Mouse (Mus musculus) layer of hippocampus, postnatal 10 days (tissue): ENCODE data around the gene Cdca5. TPM values are rescaled to one million over a fixed set of nuclear protein-coding genes. Genes with fewer than 3 reads are reported as not detected.
"Not testable (repeated sequence)": the region's sequence is repeated elsewhere in the genome, so short reads cannot be mapped to it uniquely, and the experiment has no call there.

Experiments used
- DNase-seq, 2 experiments: peaks; one replicate each; pipeline ENCODE4 v3.0.0; 2021; ENCODE audit warnings: low spot score in 2 of 2
- total RNA-seq, 2 experiments: library from RNA; stranded (reverse); gene quantifications; 2 replicates each; pipeline ENCODE4 v1.2.3; 2021

Cdca5 gene
- total RNA-seq, 2 experiments from 2014 or later, result 1.1 to 1.3 TPM

- DNase-seq, result no peak
These were observed 17.5 kb downstream of the Cdca5 start for GRCm38 (mm10) chr19:6102169-6102853.

GRCm38 (mm10) chr19:6104476-6104875, 19.7 kb downstream of the Cdca5 start:
- DNase-seq, result no peak

- no peak for DNase-seq
These were observed 20.8 kb downstream of the Cdca5 start, which contains the start of gene Naaladl1 for GRCm38 (mm10) chr19:6105586-6105985. Gene Naaladl1 (plus strand): TSS chr19:6105782.

- no peak for DNase-seq
These were observed 28.3 kb downstream of the Cdca5 start for GRCm38 (mm10) chr19:6113116-6113515.

- DNase-seq, result no peak
These were observed 31.5 kb downstream of the Cdca5 start for GRCm38 (mm10) chr19:6116113-6116850.

GRCm38 (mm10) chr19:6117346-6117985, 32.7 kb downstream of the Cdca5 start:
- DNase-seq, result no peak

- DNase-seq, result peak; percentile 83 to 89
These were observed 33.3 kb downstream of the Cdca5 start, which contains the start of gene Sac3d1 for GRCm38 (mm10) chr19:6117986-6118676. Gene Sac3d1 (minus strand): TSS chr19:6118650.

GRCm38 (mm10) chr19:6118677-6119185, 33.9 kb downstream of the Cdca5 start:
- no peak for DNase-seq

- DNase-seq, result no peak
These were observed 37.0 kb downstream of the Cdca5 start for GRCm38 (mm10) chr19:6121761-6122160.

- DNase-seq, result no peak
These were observed 38.5 kb downstream of the Cdca5 start for GRCm38 (mm10) chr19:6123330-6123729.

GRCm38 (mm10) chr19:6124898-6125297, 40.1 kb downstream of the Cdca5 start:
- no peak for DNase-seq

- DNase-seq, result peak in 1 of 2 experiments; percentile 44
These were observed 41.5 kb downstream of the Cdca5 start for GRCm38 (mm10) chr19:6126289-6126688.

- no peak for DNase-seq
These were observed 42.2 kb downstream of the Cdca5 start for GRCm38 (mm10) chr19:6126789-6127580.

GRCm38 (mm10) chr19:6127760-6128341, 43.1 kb downstream of the Cdca5 start, which contains the start of gene Snx15:
Gene Snx15 (minus strand): TSS chr19:6128304.
- peak; percentile 92 to 93 for DNase-seq

- DNase-seq, result not testable (repeated sequence)
These were observed 45.8 kb downstream of the Cdca5 start for GRCm38 (mm10) chr19:6130414-6131128.

GRCm38 (mm10) chr19:6132171-6132827, 47.5 kb downstream of the Cdca5 start:
- DNase-seq, result no peak

GRCm38 (mm10) chr19:6133197-6133596, 48.4 kb downstream of the Cdca5 start:
- DNase-seq, result not testable (repeated sequence)

GRCm38 (mm10) chr19:6136397-6136796, 51.6 kb downstream of the Cdca5 start:
- no peak for DNase-seq

GRCm38 (mm10) chr19:6139701-6140100, 54.9 kb downstream of the Cdca5 start:
- DNase-seq, result no peak
